Mouse (Mus musculus) embryonic fibroblast, embryonic 13.5 days (primary cell): ENCODE measurements around the gene Hist1h4j.

ENCODE experiments used
- CTCF ChIP-seq: IDR thresholded peaks from 2 replicates; pipeline ENCODE4 v1.5.1; 2011; ENCODE audit warnings: mild to moderate bottlenecking, control low read depth, low read length, moderate library complexity, borderline replicate concordance; ENCODE audit not compliant: insufficient read depth
- POLR2A ChIP-seq: IDR thresholded peaks from 2 replicates; pipeline ENCODE4 v1.6.1; 2011; ENCODE audit warnings: low read depth, mild to moderate bottlenecking, control low read depth, low read length, moderate library complexity

- no peak for TF ChIP-seq CTCF
- TF ChIP-seq POLR2A = no peak
Observed at GRCm38 (mm10) chr13:21697811-21698210, 37.1 kb upstream of the Hist1h4j start, which contains the start of gene Olfr1359.
